Mouse (Mus musculus) heart, postnatal 14 days (tissue): Measurements from ENCODE around the gene Gm13276. TPM values are rescaled to one million over a fixed set of nuclear protein-coding genes. Genes with fewer than 3 reads are reported as not detected.

Experiments used
- total RNA-seq, 2 experiments: library from RNA; stranded (reverse); gene quantifications; 2 replicates each; pipeline ENCODE4 v1.2.3; 2021

Gene Gm13276
- total RNA-seq, 2 experiments from 2014 or later = not detected

Other genes with a start within 250 kb of the Gm13276 start
- gene Ifna15, start 227.5 kb upstream of the Gm13276 start, total RNA-seq = not detected
- gene Ifna14, start 213.9 kb upstream of the Gm13276 start, total RNA-seq = not detected
- not detected for gene Ifna9, start 193.3 kb upstream of the Gm13276 start, total RNA-seq
- gene Ifna12, start 182.3 kb upstream of the Gm13276 start, total RNA-seq = not detected
- not detected for gene C87499, start 151.3 kb upstream of the Gm13276 start, total RNA-seq
- not detected for gene Ifna13, start 141.2 kb upstream of the Gm13276 start, total RNA-seq
- gene Ifna16, start 108.8 kb upstream of the Gm13276 start, total RNA-seq = not detected
- not detected for gene Ifna2, start 101.8 kb upstream of the Gm13276 start, total RNA-seq
- not detected for gene Ifnab, start 94.3 kb upstream of the Gm13276 start, total RNA-seq
- 1 to 10 TPM in 1 of 2 experiments, under 1 TPM in 1; 0.22 to 1.0 TPM for gene Gm26566, start 63.9 kb upstream of the Gm13276 start, total RNA-seq
- gene Klhl9, start 63.2 kb upstream of the Gm13276 start, total RNA-seq = 10 to 100 TPM; 73.9 to 75.5 TPM
- gene Gm13271, start 30.8 kb upstream of the Gm13276 start, total RNA-seq = not detected
- not detected for gene Gm13283, start 25.6 kb upstream of the Gm13276 start, total RNA-seq
- gene Gm13290, start 11.9 kb upstream of the Gm13276 start, total RNA-seq = not detected
- not detected for gene Gm13289, start 8.8 kb upstream of the Gm13276 start, total RNA-seq
- gene Gm13272, start 5.9 kb upstream of the Gm13276 start, total RNA-seq = not detected
- gene Ifnz, start 3.6 kb upstream of the Gm13276 start, total RNA-seq = not detected
- not detected for gene Gm13277, start 2.9 kb downstream of the Gm13276 start, total RNA-seq
- gene Gm13278, start 5.8 kb downstream of the Gm13276 start, total RNA-seq = not detected
- not detected for gene Gm13275, start 8.8 kb downstream of the Gm13276 start, total RNA-seq
- gene Gm13279, start 11.7 kb downstream of the Gm13276 start, total RNA-seq = not detected
- gene Gm13285, start 14.0 kb downstream of the Gm13276 start, total RNA-seq = under 1 TPM; 0.19 to 0.22 TPM
- gene Gm13287, start 17.5 kb downstream of the Gm13276 start, total RNA-seq = not detected
- gene Gm13288, start 19.8 kb downstream of the Gm13276 start, total RNA-seq = not detected
- gene Ifna7, start 30.5 kb downstream of the Gm13276 start, total RNA-seq = not detected
- gene Ifna11, start 34.2 kb downstream of the Gm13276 start, total RNA-seq = not detected
- gene Ifna6, start 41.7 kb downstream of the Gm13276 start, total RNA-seq = not detected
- not detected for gene Ifna5, start 49.8 kb downstream of the Gm13276 start, total RNA-seq
- gene Ifna4, start 56.2 kb downstream of the Gm13276 start, total RNA-seq = not detected
- not detected for gene Ifna1, start 64.4 kb downstream of the Gm13276 start, total RNA-seq
- gene Ifne, start 94.5 kb downstream of the Gm13276 start, total RNA-seq = not detected